ENCODE assay signal across 17 mouse cellular contexts in the genomic region with DNA sequence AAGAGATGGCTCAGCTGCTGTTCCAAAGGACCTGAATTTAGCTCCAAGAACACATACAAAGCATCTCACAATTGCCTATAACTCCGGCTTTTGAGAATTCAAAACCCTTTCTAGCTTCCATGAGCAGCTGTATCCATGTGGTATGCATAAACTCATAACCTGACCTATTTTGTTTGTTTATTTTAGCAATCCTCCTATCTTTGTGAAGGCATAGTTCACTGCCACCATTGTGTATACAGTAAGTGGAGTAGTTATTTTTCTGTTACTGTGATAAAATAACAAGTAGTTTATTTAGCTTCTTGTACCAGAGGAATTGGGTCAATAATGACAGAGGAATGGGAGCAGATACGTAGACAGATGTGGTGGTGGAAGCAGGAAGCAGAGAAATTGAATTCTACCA.
"Had no signal": no experiment of that assay in that cellular context is flagged by ENCODE, and none has a peak within 500 bp of the region (broad histone marks: within the 10 kb centered on the region; RNA-seq: fewer than 3 reads in every experiment).

No protein-coding gene starts in this region.

- H3K9ac ChIP-seq: liver, embryonic 13.5 days; liver, embryonic 15.5 days; liver, postnatal 0 days; midbrain, embryonic 13.5 days; midbrain, embryonic 15.5 days; neural tube, embryonic 12.5 days; stomach, embryonic 15.5 days had no signal

- H3K4me1 ChIP-seq: liver, embryonic 13.5 days; liver, embryonic 15.5 days; megakaryocyte, embryonic 14.5 days; midbrain, embryonic 13.5 days; midbrain, embryonic 15.5 days; neural tube, embryonic 12.5 days; stomach, embryonic 15.5 days had no signal

- H3K4me2 ChIP-seq: liver, embryonic 13.5 days; liver, embryonic 15.5 days; midbrain, embryonic 11.5 days; midbrain, embryonic 13.5 days; midbrain, embryonic 15.5 days; neural tube, embryonic 12.5 days; stomach, embryonic 15.5 days had no signal

- H3K4me3 ChIP-seq: liver, embryonic 13.5 days; liver, embryonic 15.5 days; megakaryocyte, embryonic 14.5 days; midbrain, embryonic 13.5 days; midbrain, embryonic 15.5 days; neural tube, embryonic 12.5 days; stomach, embryonic 15.5 days had no signal

- H3K36me3 ChIP-seq: liver, embryonic 13.5 days; liver, embryonic 15.5 days; midbrain, embryonic 13.5 days; midbrain, embryonic 15.5 days; neural tube, embryonic 12.5 days; stomach, embryonic 15.5 days had no signal

- H3K9me3 ChIP-seq: liver, embryonic 13.5 days; liver, embryonic 15.5 days; megakaryocyte, embryonic 14.5 days; midbrain, embryonic 13.5 days; midbrain, embryonic 15.5 days; neural tube, embryonic 12.5 days; stomach, embryonic 15.5 days had no signal

- ATAC-seq: liver, postnatal 0 days; midbrain, embryonic 13.5 days; midbrain, embryonic 15.5 days had no signal

- DNase-seq: liver, embryonic 13.5 days; liver, postnatal 0 days; lung, adult 2 months; lung, postnatal 14 days; right cerebral cortex, postnatal 14 days; thymus, adult 2 months; thymus, postnatal 25 days; thymus, postnatal 4 days had no signal

- H3K27me3 ChIP-seq: liver, embryonic 13.5 days; liver, embryonic 15.5 days; megakaryocyte, embryonic 14.5 days; midbrain, embryonic 13.5 days; midbrain, embryonic 15.5 days; neural tube, embryonic 12.5 days; stomach, embryonic 15.5 days had no signal

- H3K27ac ChIP-seq: liver, embryonic 13.5 days; liver, embryonic 15.5 days; macrophage; midbrain, embryonic 13.5 days; midbrain, embryonic 15.5 days; neural tube, embryonic 12.5 days; stomach, embryonic 15.5 days; stomach, postnatal 0 days had no signal
